Mouse (Mus musculus) liver, postnatal 0 days (tissue): ENCODE measurements around the gene Lrch4. TPM values are rescaled to one million over a fixed set of nuclear protein-coding genes. Genes with fewer than 3 reads are reported as not detected.

Source experiments
- ATAC-seq: fragments of 200-750 bp; cut with Nextera tagmentation; 2 replicates; pipeline ENCODE4 v1.8.0; 2017; ENCODE audit warnings: mild to moderate bottlenecking, moderate library complexity
- DNase-seq: peaks from one replicate; pipeline ENCODE4 v3.0.0-alpha.2; 2016
- H3K27ac ChIP-seq: fragments of 300-500 bp; sonication (generic); 2 replicates; pipeline ENCODE4 v1.5.1; 2014; ENCODE audit warnings: antibody characterized with exemption, moderate library complexity, mild to moderate bottlenecking, low read depth
- H3K27me3 ChIP-seq: fragments of 300-500 bp; sonication (generic); 2 replicates; pipeline ENCODE4 v1.6.1; 2014; ENCODE audit warnings: low read length, control low read depth, mixed read lengths; ENCODE audit not compliant: insufficient read depth
- H3K36me3 ChIP-seq: fragments of 300-500 bp; sonication (generic); replicated peaks from 2 replicates; pipeline ENCODE4 v1.6.1; 2014; ENCODE audit warnings: mild to moderate bottlenecking, control low read depth, low read length, moderate library complexity, mixed read lengths; ENCODE audit not compliant: insufficient read depth
- H3K4me1 ChIP-seq: fragments of 300-500 bp; sonication (generic); 2 replicates; pipeline ENCODE4 v1.6.1; 2014; ENCODE audit warnings: antibody characterized with exemption, mild to moderate bottlenecking, control low read depth; ENCODE audit not compliant: insufficient read depth
- H3K4me2 ChIP-seq: fragments of 300-500 bp; sonication (generic); 2 replicates; pipeline ENCODE4 v1.6.1; 2014; ENCODE audit warnings: low read depth, mild to moderate bottlenecking, low read length, moderate library complexity, mixed read lengths
- H3K4me3 ChIP-seq: fragments of 300-500 bp; sonication (generic); 2 replicates; pipeline ENCODE4 v1.5.1; 2014; ENCODE audit warnings: low read depth, low read length
- H3K9ac ChIP-seq: fragments of 300-500 bp; sonication (generic); replicated peaks from 2 replicates; pipeline ENCODE4 v1.6.1; 2014; ENCODE audit warnings: mild to moderate bottlenecking, moderate library complexity
- H3K9me3 ChIP-seq: fragments of 300-500 bp; sonication (generic); 2 replicates; pipeline ENCODE4 v1.6.1; 2016; ENCODE audit warnings: mild to moderate bottlenecking, control low read depth, low read length, mixed read lengths
- CTCF ChIP-seq: sonication (generic); IDR thresholded peaks from 2 replicates; pipeline ENCODE4 v1.5.1; 2016; ENCODE audit warnings: antibody characterized with exemption, low read depth
- EP300 ChIP-seq: IDR thresholded peaks from 2 replicates; pipeline ENCODE4 v1.6.1; 2016; ENCODE audit warnings: antibody characterized with exemption, low read depth, mild to moderate bottlenecking
- WGBS: fragments of 180-500 bp; shearing (Covaris S2); extraction: QIAGEN DNeasy Blood & Tissue Kit; methylation state at CpG from one replicate; pipeline ENCODE4 v1.1.7; 2014; ENCODE audit not compliant: insufficient replicate concordance; 5-methylcytosine and 5-hydroxymethylcytosine counted together
- polyA plus RNA-seq: library from polyadenylated mRNA; unstranded; fragments of >200 nt; fragmentation: Nextera tagmentation; extraction: Ambion mirVana; gene quantifications from 2 replicates; pipeline ENCODE4 v1.2.1, GENCODE M21; 2015

The Lrch4 gene
- polyA plus RNA-seq, 1 experiment from 2014 or later = 24.3 TPM

- WGBS = 33% methylated on average over 3 of the region's 3 CpGs
- no peaks in the 10 kb centered on the region for H3K9me3 ChIP-seq
- no peak overlapping the region for H3K27ac ChIP-seq
- TF ChIP-seq CTCF (peak; percentile 86), EP300 (no peak)
- peak; percentile 46 for ATAC-seq
- peak; percentile 81 for DNase-seq
- peaks cover 47% of the 10 kb centered on the region for H3K36me3 ChIP-seq
- H3K9ac ChIP-seq = no peak overlapping the region
- H3K27me3 ChIP-seq = no peaks in the 10 kb centered on the region
- H3K4me1 ChIP-seq = peaks cover 3% of the 10 kb centered on the region; the same call in 1 of the 2 replicates
- H3K4me2 ChIP-seq = no peak overlapping the region
- H3K4me3 ChIP-seq = no peak overlapping the region
Measured at GRCm38 (mm10) chr5:137652474-137652873, 23.6 kb downstream of the Lrch4 start.

GRCm38 (mm10) chr5:137653366-137653765 lies 24.4 kb downstream of the Lrch4 start:
- WGBS = 86% methylated on average over 10 of the region's 10 CpGs
- peaks cover under 1% of the 10 kb centered on the region; the same call in 1 of the 2 replicates for H3K4me1 ChIP-seq
- no peak overlapping the region for H3K27ac ChIP-seq
- TF ChIP-seq EP300 (no peak), CTCF (no peak)
- no peak overlapping the region for H3K4me2 ChIP-seq
- DNase-seq (no peak), ATAC-seq (no peak)
- no peak overlapping the region for H3K9ac ChIP-seq
- H3K27me3 ChIP-seq = no peaks in the 10 kb centered on the region
- no peak overlapping the region for H3K4me3 ChIP-seq
- H3K9me3 ChIP-seq = no peaks in the 10 kb centered on the region
- peaks cover 50% of the 10 kb centered on the region for H3K36me3 ChIP-seq

- no peak overlapping the region for H3K27ac ChIP-seq
- no peak overlapping the region for H3K4me2 ChIP-seq
- no peaks in the 10 kb centered on the region for H3K27me3 ChIP-seq
- WGBS = 65% methylated on average over 7 of the region's 7 CpGs
- no peaks in the 10 kb centered on the region; the same call in 1 of the 2 replicates for H3K4me1 ChIP-seq
- H3K4me3 ChIP-seq = no peak overlapping the region
- H3K9ac ChIP-seq = no peak overlapping the region
- peaks cover 56% of the 10 kb centered on the region for H3K36me3 ChIP-seq
- DNase-seq (no peak), ATAC-seq (peak; percentile 36)
- no peaks in the 10 kb centered on the region for H3K9me3 ChIP-seq
- TF ChIP-seq EP300 (no peak), CTCF (peak; percentile 70)
Measured at GRCm38 (mm10) chr5:137654746-137655145, 25.8 kb downstream of the Lrch4 start.

GRCm38 (mm10) chr5:137656977-137657376 lies 28.1 kb downstream of the Lrch4 start:
- Histone ChIP-seq H3K4me2 (no peak overlapping the region), H3K4me1 (peaks cover 3% of the 10 kb centered on the region; the same call in 1 of the 2 replicates), H3K36me3 (peaks cover 63% of the 10 kb centered on the region), H3K27me3 (no peaks in the 10 kb centered on the region), H3K27ac (no peak overlapping the region; the same call in 1 of the 2 replicates), H3K4me3 (no peak overlapping the region), H3K9me3 (no peaks in the 10 kb centered on the region), H3K9ac (no peak overlapping the region)
- WGBS = 44% methylated on average over 6 of the region's 6 CpGs
- DNase-seq (peak; percentile 70), ATAC-seq (peak; percentile 42)
- TF ChIP-seq CTCF = peak; percentile 87
- 0 out of 2 replicates have a peak, but pooled peaks have one; percentile 12 for TF ChIP-seq EP300

GRCm38 (mm10) chr5:137660064-137660688 lies 31.3 kb downstream of the Lrch4 start:
- Histone ChIP-seq H3K27ac (peak overlapping the region; percentile 22; the same call in 1 of the 2 replicates), H3K4me2 (no peak overlapping the region), H3K9me3 (no peaks in the 10 kb centered on the region), H3K4me1 (peaks cover 3% of the 10 kb centered on the region; the same call in 1 of the 2 replicates), H3K36me3 (peaks cover 64% of the 10 kb centered on the region), H3K27me3 (no peaks in the 10 kb centered on the region), H3K4me3 (no peak overlapping the region), H3K9ac (no peak overlapping the region)
- DNase-seq (no peak), ATAC-seq (no peak)
- TF ChIP-seq CTCF = no peak
- TF ChIP-seq EP300 = peak; percentile 39; the same call in 1 of the 2 replicates
- 87% methylated on average over 6 of the region's 6 CpGs for WGBS

GRCm38 (mm10) chr5:137663057-137663456 lies 34.1 kb downstream of the Lrch4 start:
- DNase-seq = no peak
- ATAC-seq = no peak
- WGBS = 84% methylated on average over 9 of the region's 9 CpGs

More at GRCm38 (mm10) chr5:137663057-137663456, 34.1 kb downstream of the Lrch4 start:
- Histone ChIP-seq H3K4me1 (peaks cover 3% of the 10 kb centered on the region; the same call in 1 of the 2 replicates), H3K27ac (no peak overlapping the region), H3K9me3 (no peaks in the 10 kb centered on the region), H3K4me3 (no peak overlapping the region), H3K36me3 (peaks cover 79% of the 10 kb centered on the region), H3K27me3 (no peaks in the 10 kb centered on the region), H3K9ac (no peak overlapping the region), H3K4me2 (no peak overlapping the region)
- no peak for TF ChIP-seq CTCF
- no peak for TF ChIP-seq EP300
